Mouse (Mus musculus) lung, postnatal 4 days (tissue): ENCODE data around the gene Gon7.

Experiments
- DNase-seq, 2 experiments: peaks; one replicate each; pipeline ENCODE4 v3.0.0; 2021

Gene Gon7

DNA sequence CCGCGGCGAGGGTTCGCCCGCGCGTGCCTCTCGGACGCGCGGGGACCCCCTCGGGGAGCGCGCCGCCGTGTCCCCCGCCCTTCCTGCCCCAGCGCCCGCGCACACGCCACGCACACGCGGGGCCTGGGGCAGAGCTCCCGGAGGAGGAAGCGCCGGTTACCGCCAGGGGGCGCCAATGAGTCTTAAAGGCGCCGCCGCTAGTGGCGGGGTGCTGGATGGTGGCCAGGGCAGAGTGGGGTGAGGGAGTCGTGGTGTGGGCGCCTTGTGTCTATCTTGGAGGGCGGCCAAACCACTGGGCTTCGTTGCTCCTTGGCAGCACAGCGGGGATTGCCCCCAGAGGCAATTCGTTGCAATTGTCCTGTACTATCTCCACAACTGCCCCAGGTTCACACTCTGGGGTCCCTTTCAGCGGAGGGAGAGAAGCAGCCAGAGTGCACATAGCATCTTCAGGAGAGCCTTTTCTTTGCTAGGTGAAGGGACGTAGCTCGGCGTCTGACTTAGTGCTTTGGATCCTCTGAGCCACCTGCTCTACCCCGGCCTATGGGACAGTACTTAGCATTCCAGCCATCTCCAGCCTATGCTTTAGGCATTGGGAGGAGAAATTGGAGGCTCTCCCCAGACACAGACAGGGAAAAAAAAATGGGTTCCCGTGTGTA lies 52.3 kb downstream of the Gon7 start:
- DNase-seq = peak; percentile 91 to 92

DNA sequence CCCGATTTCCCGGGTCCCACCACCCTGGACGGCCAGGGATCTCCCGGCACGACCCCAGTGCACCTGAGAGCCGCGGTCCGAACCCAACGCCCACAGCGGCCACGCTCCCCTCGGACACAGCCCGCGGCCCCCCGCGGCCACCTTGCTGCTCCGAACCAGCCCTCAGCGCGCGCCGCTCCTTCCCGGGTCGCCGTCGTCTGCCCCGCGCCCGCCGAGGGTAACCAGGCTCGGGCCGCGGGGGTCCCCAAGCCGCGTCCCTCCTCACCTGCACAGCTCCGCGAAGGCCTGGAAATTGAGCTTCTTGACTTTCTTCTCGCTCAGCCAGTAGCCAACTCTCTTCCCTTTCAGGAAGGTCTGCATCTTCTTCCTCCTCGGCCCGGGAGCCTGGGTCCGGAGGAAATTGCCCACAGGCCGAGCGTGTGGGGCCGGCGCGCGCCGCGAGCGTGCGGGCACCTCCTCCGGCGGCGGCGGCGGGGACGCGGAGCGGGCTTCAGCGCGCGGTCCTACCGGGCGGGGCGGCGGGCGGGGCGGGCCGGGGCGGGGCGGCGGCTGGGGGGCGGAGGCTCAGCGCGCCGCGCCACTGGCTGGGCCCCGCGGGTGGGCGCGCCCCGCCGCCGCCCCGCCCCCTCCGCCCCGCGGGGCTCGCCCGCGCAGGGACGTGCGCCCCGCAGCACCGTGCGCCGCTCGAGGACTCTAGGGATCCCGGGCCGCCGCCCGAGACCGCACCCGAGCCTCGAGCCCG lies 53.0 kb downstream of the Gon7 start, which contains the start of gene Itpk1:
Gene Itpk1 (minus strand): TSS at position 474 of the 742 bp plus-strand sequence.
- DNase-seq = peak; percentile 62 to 78

- DNase-seq = no peak
These were observed 53.6 kb downstream of the Gon7 start for GRCm38 (mm10) chr12:102703921-102704408.

- DNase-seq = no peak
These were observed 54.2 kb downstream of the Gon7 start for GRCm38 (mm10) chr12:102703441-102703840.
